Mouse (Mus musculus) testis, adult 10 weeks (tissue): ENCODE results near the gene Gm21103. TPM values are rescaled to one million over a fixed set of nuclear protein-coding genes. Genes with fewer than 3 reads are reported as not detected.

Source experiments
- polyA plus RNA-seq: library from polyadenylated mRNA; stranded (reverse); fragments of 350-450 nt; fragmentation: Illumina TruSeq; extraction: RNeasy Lipid Tissue Mini Kit (QIAGEN cat#74804); gene quantifications from one replicate; pipeline ENCODE4 v1.2.3, GENCODE M21; 2014; ENCODE audit warnings: low read depth, low replicate concordance

Gm21103 gene
- polyA plus RNA-seq, result 418 TPM

GRCm38 (mm10) chr14:6304743-6305142, at the start of gene Gm21103:
Gm21103 (minus strand) TSS chr14:6304843.

GRCm38 (mm10) chr14:6343578-6343977, 38.9 kb upstream of the Gm21103 start, which contains the start of gene Gm3618:
Gm3618 (minus strand) TSS chr14:6343678.

GRCm38 (mm10) chr14:6286931-6287715, 17.5 kb downstream of the Gm21103 start, which contains the start of gene Gm3411:
Gm3411 (minus strand) TSS chr14:6287250.

Other genes with a start within 250 kb of the Gm21103 start
- gene Gm6337, start 246.6 kb downstream of the Gm21103 start, polyA plus RNA-seq, result 2.8 TPM
- 2.4 TPM for gene Gm8206, start 210.9 kb downstream of the Gm21103 start, polyA plus RNA-seq
- gene Gm3468, start 196.2 kb downstream of the Gm21103 start, polyA plus RNA-seq, result 2.5 TPM
- gene Gm3476, start 179.0 kb downstream of the Gm21103 start, polyA plus RNA-seq, result 91.0 TPM
- gene Gm21560, start 85.6 kb downstream of the Gm21103 start, polyA plus RNA-seq, result 4.4 TPM
- gene Gm3411, start 17.6 kb downstream of the Gm21103 start, polyA plus RNA-seq, result 2.1 TPM
- gene Gm3618, start 38.8 kb upstream of the Gm21103 start, polyA plus RNA-seq, result 4.4 TPM
- 1.8 TPM for gene Gm16440, start 85.5 kb upstream of the Gm21103 start, polyA plus RNA-seq
- gene Gm3591, start 107.6 kb upstream of the Gm21103 start, polyA plus RNA-seq, result 6.7 TPM
- gene Gm3594, start 139.8 kb upstream of the Gm21103 start, polyA plus RNA-seq, result 1.4 TPM
- 12.9 TPM for gene Gm8356, start 232.4 kb upstream of the Gm21103 start, polyA plus RNA-seq